Mouse (Mus musculus) right cerebral cortex, postnatal 36 days (tissue): Measurements from ENCODE around the gene Tcea2.

Experiments
- DNase-seq, 2 experiments: peaks; one replicate each; pipeline ENCODE4 v3.0.0; 2022; ENCODE audit warnings: low spot score in 2 of 2, mixed read lengths in 1 of 2

Gene Tcea2

DNA sequence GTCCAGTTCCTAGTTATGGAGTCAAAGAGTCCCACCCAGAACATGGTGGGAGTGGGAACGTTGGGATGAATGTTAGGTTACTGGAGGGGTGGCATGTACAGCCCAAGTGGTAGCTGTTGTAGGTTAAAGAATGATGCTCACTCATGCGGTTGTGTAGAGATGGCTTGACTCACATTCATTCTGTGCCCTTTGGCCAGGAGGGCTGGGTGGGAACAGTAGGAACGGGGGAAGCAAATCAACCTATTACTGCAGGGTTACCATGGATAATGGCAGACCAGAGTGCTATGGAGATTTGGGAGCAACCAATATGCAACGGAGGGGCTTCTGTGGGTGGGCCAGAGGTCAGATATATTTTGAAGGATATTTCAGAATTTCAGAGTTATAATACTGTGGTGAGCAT, 5.2 kb upstream of the Tcea2 start:
- DNase-seq: no peak

- DNase-seq: peak in 1 of 2 experiments; percentile 43
Measured at GRCm38 (mm10) chr2:181675454-181675853, 4.7 kb upstream of the Tcea2 start.

- no peak for DNase-seq
Measured at GRCm38 (mm10) chr2:181676424-181676823, 3.7 kb upstream of the Tcea2 start.

DNA sequence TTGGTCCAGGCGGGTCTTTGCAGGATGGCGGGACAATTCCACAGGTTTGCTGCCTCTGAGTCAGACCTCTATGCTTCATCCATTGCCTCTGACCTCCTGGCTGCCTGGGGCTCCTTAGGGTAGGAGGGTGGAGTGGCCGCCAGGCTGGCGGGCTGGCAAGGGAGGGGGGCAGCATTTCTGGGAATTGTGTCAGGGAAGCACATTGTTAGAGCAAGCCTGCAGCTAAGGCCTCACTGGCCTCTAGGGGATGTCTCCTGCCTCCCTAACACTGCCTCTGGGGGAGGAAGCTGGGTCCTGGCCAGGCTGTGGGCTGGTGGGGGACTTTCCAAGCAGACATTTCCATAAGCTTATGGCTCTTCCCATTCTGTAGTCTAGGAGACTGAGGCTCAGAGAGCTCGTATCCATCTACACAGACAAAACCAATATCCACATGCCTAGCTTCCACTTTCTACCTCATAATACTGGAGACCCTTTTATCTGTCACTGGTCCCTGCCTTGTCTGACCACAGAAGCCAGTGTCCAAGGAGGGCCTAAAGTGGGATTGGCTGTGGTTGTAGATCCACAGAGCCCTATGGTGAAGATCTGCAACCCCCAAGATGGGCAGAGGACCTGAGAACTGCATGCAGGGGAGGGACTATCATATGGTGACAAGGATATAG, 2.9 kb upstream of the Tcea2 start:
- DNase-seq: no peak

DNA sequence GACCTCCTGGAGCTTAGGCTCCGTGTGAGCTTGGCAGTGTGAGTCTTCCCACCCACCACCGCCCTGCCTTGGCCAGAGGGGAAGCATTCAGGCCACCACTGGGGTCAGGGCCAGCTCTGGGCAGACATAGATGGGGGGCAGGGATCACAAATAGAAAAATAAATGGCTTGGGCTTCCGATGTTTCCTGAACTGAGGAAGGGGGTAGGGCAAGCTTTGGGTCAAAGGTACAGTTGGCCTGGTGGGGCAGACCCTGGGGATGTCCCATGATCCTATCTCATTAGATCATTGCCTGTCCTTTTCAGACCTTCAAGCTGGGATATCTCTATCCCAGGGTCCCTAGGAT, 2.4 kb upstream of the Tcea2 start:
- no peak for DNase-seq

DNA sequence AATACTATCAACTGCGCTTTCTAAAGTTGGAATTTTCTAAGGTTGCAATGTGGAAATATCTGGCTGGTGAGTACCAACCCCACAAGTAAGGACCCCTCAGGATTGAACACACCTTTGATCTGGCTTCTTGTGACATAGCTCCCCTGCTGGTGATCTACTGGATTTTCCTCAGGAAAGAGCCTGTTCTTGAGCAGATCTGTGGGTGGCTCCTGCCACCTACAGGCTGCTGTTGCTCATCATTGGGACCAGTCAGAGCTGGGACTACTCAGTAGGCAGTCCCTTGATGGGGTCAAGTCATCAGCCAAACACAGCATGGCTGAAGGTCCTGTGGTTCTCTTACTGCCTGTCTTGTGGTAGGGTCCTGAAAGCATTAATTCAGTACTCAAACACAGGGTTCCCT, 1.3 kb upstream of the Tcea2 start:
- DNase-seq: peak; percentile 75 to 78

- DNase-seq: no peak
Measured at GRCm38 (mm10) chr2:181680716-181681117, 607 bp downstream of the Tcea2 start.

DNA sequence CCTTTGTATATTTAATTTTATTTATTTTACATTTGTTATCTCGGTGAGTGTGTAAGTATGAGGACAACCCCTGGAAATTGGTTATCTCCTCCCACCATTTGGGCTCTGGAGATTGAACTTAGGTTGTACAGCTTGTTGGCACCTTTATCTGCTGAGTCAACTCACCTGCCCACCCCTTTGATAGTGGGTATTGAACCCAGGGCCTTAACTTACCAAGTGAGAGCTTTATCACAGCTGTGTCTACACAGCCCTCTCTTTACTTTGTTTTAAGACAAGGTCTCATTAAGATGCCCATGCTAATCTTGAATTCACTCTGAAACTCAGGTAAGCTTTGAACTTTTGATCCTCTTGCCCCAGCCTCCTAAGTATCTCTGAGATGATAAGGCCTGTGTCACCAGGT, 1.9 kb downstream of the Tcea2 start:
- no peak for DNase-seq

GRCm38 (mm10) chr2:181683381-181683780, 3.3 kb downstream of the Tcea2 start:
- no peak for DNase-seq

DNA sequence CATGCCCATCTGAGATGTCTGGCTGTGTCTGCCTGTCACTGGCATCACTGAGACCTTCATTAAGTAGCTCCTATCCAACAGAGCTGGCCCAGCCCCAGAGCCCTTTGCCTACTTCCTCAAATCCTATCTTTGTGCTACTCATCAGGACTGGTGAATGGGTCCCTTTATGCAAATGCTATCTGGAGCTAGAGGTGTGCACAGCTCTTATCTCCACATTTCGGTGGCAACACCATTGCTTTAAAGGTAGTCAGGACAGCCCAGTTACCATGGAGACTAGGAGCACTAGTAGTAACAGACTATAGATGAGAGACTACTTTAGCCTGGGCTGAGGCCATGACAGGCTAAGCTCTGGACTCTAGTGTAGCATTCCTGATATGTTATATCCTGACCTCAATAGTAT, 4.6 kb downstream of the Tcea2 start:
- no peak for DNase-seq

DNA sequence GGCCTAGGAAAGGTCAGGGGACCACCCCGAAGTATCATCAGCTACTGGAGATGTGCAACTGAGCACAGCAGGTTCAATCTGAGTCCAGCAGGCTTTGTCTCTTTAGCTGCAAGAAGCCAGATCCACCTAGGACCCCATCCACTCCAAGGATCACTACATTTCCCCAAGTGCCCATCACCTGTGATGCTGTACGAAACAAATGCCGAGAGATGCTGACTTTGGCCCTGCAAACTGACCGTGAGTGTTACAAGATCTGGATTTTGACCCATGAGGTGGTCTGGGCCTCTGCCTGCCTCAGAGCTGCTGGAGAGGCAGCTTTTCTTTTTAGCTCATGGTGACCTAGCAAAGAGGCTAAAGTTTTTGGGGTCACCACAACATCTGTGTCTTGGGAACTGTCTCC, 5.6 kb downstream of the Tcea2 start:
- DNase-seq: no peak

DNA sequence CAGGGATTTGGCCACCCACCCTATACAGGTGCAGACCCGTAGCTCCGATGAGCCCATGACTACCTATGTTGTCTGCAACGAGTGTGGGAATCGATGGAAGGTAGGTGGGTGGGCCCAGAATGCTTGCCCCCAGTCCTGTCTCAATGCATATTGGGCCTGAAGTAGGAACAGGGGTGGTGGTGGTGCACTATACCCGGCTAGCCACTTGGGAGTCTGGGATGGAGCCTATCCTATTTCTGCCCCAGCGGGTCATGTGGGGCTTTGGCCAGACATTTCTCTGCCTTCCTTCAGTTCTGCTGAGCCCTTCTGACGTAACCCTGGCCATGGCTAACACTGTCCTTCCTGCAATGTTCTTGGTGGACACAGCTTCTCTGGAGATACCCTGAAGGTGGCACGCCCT, 7.5 kb downstream of the Tcea2 start:
- no peak for DNase-seq

DNA sequence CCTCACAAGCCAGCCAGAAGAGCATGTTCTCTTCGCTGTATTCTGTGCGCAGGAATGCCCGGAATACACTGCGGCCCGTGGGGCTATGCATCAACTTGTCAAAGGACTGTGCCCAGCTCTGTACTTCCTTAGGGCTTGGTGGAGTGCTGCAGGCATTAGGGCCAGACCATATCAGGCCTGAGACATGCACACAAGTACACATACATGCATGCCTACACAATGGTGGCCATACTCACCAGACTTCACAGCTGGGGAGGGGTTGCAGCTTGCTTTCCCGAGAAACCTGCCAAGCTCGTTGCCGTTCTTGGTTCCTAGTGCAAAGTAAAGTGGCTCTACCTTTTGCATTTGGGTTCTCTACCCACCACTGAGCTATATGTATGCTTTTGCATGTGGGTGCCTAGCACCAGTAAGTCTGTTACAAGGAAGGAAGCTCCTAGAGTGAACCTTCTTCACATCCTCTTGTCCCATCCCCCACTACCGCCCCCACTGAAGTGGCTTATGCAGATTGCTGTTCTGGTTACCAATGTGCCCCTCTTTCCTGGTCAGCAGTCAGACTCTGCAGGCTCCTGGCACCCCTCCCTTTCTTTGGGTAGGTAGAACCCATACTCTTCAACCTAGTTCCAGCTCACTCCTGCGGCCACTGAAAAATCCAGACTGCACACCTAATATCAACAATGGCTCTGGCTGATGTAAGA, 9.5 kb downstream of the Tcea2 start:
- no peak for DNase-seq

GRCm38 (mm10) chr2:181691083-181691482, 11.0 kb downstream of the Tcea2 start:
- no peak for DNase-seq

GRCm38 (mm10) chr2:181691571-181691970, 11.5 kb downstream of the Tcea2 start:
- DNase-seq: no peak

- DNase-seq: no peak
Measured at GRCm38 (mm10) chr2:181692304-181692703, 12.2 kb downstream of the Tcea2 start.

GRCm38 (mm10) chr2:181693339-181694280, 13.5 kb downstream of the Tcea2 start, which contains the start of gene Rgs19:
TSS of gene Rgs19 (minus strand) at chr2:181693977.
- peak; percentile 64 to 70 for DNase-seq

GRCm38 (mm10) chr2:181694581-181694980, 14.5 kb downstream of the Tcea2 start:
- DNase-seq: no peak

- DNase-seq: no peak
Measured at GRCm38 (mm10) chr2:181695776-181696175, 15.7 kb downstream of the Tcea2 start.

DNA sequence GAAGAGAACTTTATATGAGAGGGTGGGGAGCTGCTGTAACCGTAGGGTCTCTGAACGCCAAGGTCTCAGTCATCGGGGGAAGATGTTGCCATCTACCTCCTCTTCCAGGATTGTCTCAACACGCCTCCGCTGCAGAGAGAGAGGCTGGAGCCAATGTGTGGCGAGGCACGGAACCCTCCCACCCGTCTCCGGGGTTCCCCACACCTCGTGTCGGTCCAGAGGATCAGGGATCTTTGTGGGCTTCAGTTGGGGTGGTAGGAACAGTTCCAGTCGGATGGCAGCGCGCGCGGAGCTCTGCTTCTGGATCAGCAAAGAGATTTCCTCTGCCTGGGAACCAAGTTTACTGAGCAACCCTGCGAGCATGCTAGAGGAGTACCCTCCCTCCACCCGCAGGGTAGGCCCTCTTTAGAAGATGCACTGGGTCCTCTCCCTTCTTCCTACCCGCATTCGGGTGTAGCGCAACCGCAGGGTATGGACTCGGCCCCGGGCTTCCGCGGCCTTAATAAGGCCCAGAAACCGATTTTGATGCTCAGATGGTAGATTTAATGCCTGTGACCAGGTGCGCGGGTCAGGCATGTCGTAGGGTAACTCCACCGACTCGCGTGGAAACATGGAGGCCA, 16.8 kb downstream of the Tcea2 start:
- DNase-seq: no peak

GRCm38 (mm10) chr2:181698241-181698640, 18.1 kb downstream of the Tcea2 start, which contains the start of gene Lkaaear1:
TSS of gene Lkaaear1 (minus strand) at chr2:181698442.
- no peak for DNase-seq

DNA sequence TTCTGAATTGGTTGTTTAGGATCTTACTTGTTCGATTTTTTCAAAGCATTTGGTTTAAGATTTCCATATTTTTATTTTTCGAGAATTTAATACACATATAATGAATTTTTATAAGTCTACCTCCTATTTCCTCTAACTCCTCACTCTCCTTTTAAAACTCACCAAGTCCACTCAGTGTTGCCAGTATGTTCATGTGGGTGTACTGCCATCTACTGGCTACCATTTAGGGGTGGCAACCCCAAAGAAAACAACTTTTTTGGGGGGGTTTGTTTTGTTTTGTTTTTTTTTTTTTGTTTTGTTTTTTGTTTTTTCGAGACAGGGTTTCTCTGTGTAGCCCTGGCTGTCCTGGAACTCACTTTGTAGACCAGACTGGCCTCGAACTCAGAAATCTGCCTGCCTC, 26.6 kb downstream of the Tcea2 start:
- no peak for DNase-seq
